Mouse (Mus musculus): ENCODE results near the gene Ccdc78.

Ccdc78 gene

GRCm38 (mm10) chr17:25794197-25794596 is 7.8 kb downstream of the Ccdc78 start:
- ChIA-PET POLR2A (interaction anchor here in 3 of 4 experiments (0.9 to 4.7 kb wide), 12 partner anchors 19 to 81 kb away, joined by 3 to 36 read pairs (median 6); partner anchors contain the start of genes Stub1 (in 3 of the 3), Chtf18 (in 2 of the 3), Rpusd1 (in 2 of the 3) and Gng13 (in 1 of the 3)), CTCF (interaction anchor here in 3 of 4 experiments (0.8 to 1.3 kb wide), 4 partner anchors 9 to 70 kb away, joined by 3 to 5 read pairs (median 4); partner anchors contain the start of genes Haghl (in 2 of the 3) and Fbxl16 (in 1 of the 3))

- CTCF ChIA-PET, result interaction anchor here in 3 of 4 experiments (0.6 to 1.3 kb wide), 7 partner anchors 9 to 71 kb away, joined by 3 to 9 read pairs (median 4); partner anchors contain the start of genes Haghl (in 2 of the 3) and Fbxl16 (in 1 of the 3)
- POLR2A ChIA-PET, result interaction anchor here in 3 of 4 experiments (0.9 to 4.7 kb wide), 16 partner anchors 10 to 81 kb away, joined by 3 to 36 read pairs (median 5); partner anchors contain the start of genes Stub1 (in 3 of the 3), Chtf18 (in 2 of the 3), Rpusd1 (in 2 of the 3) and Gng13 (in 1 of the 3)
These were observed 8.6 kb downstream of the Ccdc78 start for GRCm38 (mm10) chr17:25794998-25795397.

- ChIA-PET CTCF (interaction anchor here in 3 of 4 experiments (0.6 to 1.3 kb wide), 4 partner anchors 9 to 246 kb away, joined by 3 to 5 read pairs (median 4); partner anchors contain the start of gene Haghl (in 1 of the 3)), POLR2A (interaction anchor here in 3 of 4 experiments (0.6 to 4.7 kb wide), 17 partner anchors 10 to 78 kb away, joined by 3 to 36 read pairs (median 5); partner anchors contain the start of genes Chtf18 (in 2 of the 3), Haghl (in 2 of the 3), Rpusd1 (in 2 of the 3) and Stub1 (in 2 of the 3))
These were observed 9.3 kb downstream of the Ccdc78 start, which contains the start of gene AC134908.4 for GRCm38 (mm10) chr17:25795609-25796092. Gene AC134908.4, minus strand, starts transcription at chr17:25795659.

GRCm38 (mm10) chr17:25796211-25796771 is 9.9 kb downstream of the Ccdc78 start:
- ChIA-PET POLR2A (interaction anchor here in 3 of 4 experiments (0.6 to 4.7 kb wide), 36 partner anchors 9 to 272 kb away, joined by 3 to 36 read pairs (median 5); partner anchors contain the start of genes Fbxl16 (in 3 of the 3), Haghl (in 3 of the 3), Chtf18 (in 2 of the 3) and Rpusd1 (in 2 of the 3)), CTCF (interaction anchor here in 3 of 4 experiments (0.7 to 2.9 kb wide), 10 partner anchors 11 to 322 kb away, joined by 3 to 12 read pairs (median 4); partner anchors contain the start of genes Fbxl16 (in 2 of the 3), Narfl (in 2 of the 3) and Haghl (in 1 of the 3))

GRCm38 (mm10) chr17:25796951-25797369 is 10.6 kb downstream of the Ccdc78 start, which contains the start of gene Metrn:
Gene Metrn, minus strand, starts transcription at chr17:25797136.
- POLR2A ChIA-PET, result interaction anchor here in 3 of 4 experiments (0.6 to 4.7 kb wide), 42 partner anchors 9 to 947 kb away, joined by 3 to 36 read pairs (median 5); partner anchors contain the start of genes Fbxl16 (in 3 of the 3), Haghl (in 3 of the 3), Stub1 (in 3 of the 3) and Chtf18 (in 2 of the 3)
- CTCF ChIA-PET, result interaction anchor here (0.6 to 2.9 kb wide), 14 partner anchors 12 to 322 kb away, joined by 3 to 12 read pairs (median 4); partner anchors contain the start of genes Fbxl16 (in 2 of the 4), Narfl (in 2 of the 4), Chtf18 (in 1 of the 4) and Haghl (in 1 of the 4)

- CTCF ChIA-PET, result interaction anchor here (0.6 to 2.1 kb wide), 85 partner anchors 9 to 527 kb away, joined by 3 to 49 read pairs (median 4); partner anchors contain the start of genes Chtf18 (in 4 of the 4), Rpusd1 (in 4 of the 4), Narfl (in 3 of the 4) and Sox8 (in 3 of the 4)
These were observed 14.6 kb downstream of the Ccdc78 start for GRCm38 (mm10) chr17:25801029-25801428.

GRCm38 (mm10) chr17:25802825-25803517 is 16.6 kb downstream of the Ccdc78 start:
- POLR2A ChIA-PET, result interaction anchor here (0.5 to 2.7 kb wide), 9 partner anchors 18 to 1080 kb away, joined by 3 to 10 read pairs (median 4); partner anchors contain the start of genes Rpusd1 (in 3 of the 4), Chtf18 (in 2 of the 4), Gm20683 (in 1 of the 4) and Haghl (in 1 of the 4)
- CTCF ChIA-PET, result interaction anchor here in 3 of 4 experiments (0.6 to 1.6 kb wide), 10 partner anchors 15 to 655 kb away, joined by 3 to 10 read pairs (median 3); no protein-coding TSS in a partner anchor

More at GRCm38 (mm10) chr17:25801029-25801428, 14.6 kb downstream of the Ccdc78 start:
- POLR2A ChIA-PET, result interaction anchor here (0.6 to 1.9 kb wide), 28 partner anchors 9 to 594 kb away, joined by 3 to 8 read pairs (median 4); partner anchors contain the start of genes Jmjd8 (in 2 of the 4), Gng13 (in 1 of the 4), Haghl (in 1 of the 4) and Narfl (in 1 of the 4)

GRCm38 (mm10) chr17:25806507-25806906 is 20.1 kb downstream of the Ccdc78 start:
- POLR2A ChIA-PET, result interaction anchor here in 2 of 4 experiments (0.6 to 1.8 kb wide), 7 partner anchors 8 to 650 kb away, joined by 3 to 8 read pairs (median 5); partner anchors contain the start of genes Metrn (in 2 of the 2) and Stub1 (in 1 of the 2)
- CTCF ChIA-PET, result no interaction called here

GRCm38 (mm10) chr17:25807452-25807851 is 21.1 kb downstream of the Ccdc78 start:
- POLR2A ChIA-PET, result interaction anchor here in 3 of 4 experiments (0.6 to 2.8 kb wide), 10 partner anchors 9 to 952 kb away, joined by 3 to 12 read pairs (median 6); partner anchors contain the start of genes Chtf18 (in 1 of the 3), Haghl (in 1 of the 3), Metrn (in 1 of the 3) and Rpusd1 (in 1 of the 3)
- CTCF ChIA-PET, result interaction anchor here in 3 of 4 experiments (0.5 to 1.9 kb wide), 5 partner anchors 63 to 1627 kb away, joined by 3 to 11 read pairs (median 5); partner anchors contain the start of genes Gng13 (in 1 of the 3) and Ntn3 (in 1 of the 3)

GRCm38 (mm10) chr17:25808028-25808427 is 21.6 kb downstream of the Ccdc78 start:
- POLR2A ChIA-PET, result interaction anchor here in 3 of 4 experiments (0.9 to 2.8 kb wide), 12 partner anchors 10 to 302 kb away, joined by 3 to 12 read pairs (median 6); partner anchors contain the start of genes Stub1 (in 2 of the 3), Chtf18 (in 1 of the 3), Haghl (in 1 of the 3) and Metrn (in 1 of the 3)
- CTCF ChIA-PET, result interaction anchor here in 3 of 4 experiments (0.5 to 1.9 kb wide), 8 partner anchors 11 to 1599 kb away, joined by 3 to 11 read pairs (median 3); partner anchors contain the start of genes Gng13 (in 1 of the 3), Metrn (in 1 of the 3), Narfl (in 1 of the 3) and Ntn3 (in 1 of the 3)

GRCm38 (mm10) chr17:25808789-25809605 is 22.6 kb downstream of the Ccdc78 start, which contains the start of gene Fbxl16:
Gene Fbxl16, plus strand, starts transcription at chr17:25809085.
- ChIA-PET CTCF (interaction anchor here in 3 of 4 experiments (0.7 to 1.9 kb wide), 8 partner anchors 12 to 241 kb away, joined by 3 to 11 read pairs (median 3); partner anchors contain the start of genes Metrn (in 3 of the 3), Narfl (in 1 of the 3) and Sox8 (in 1 of the 3)), POLR2A (interaction anchor here in 3 of 4 experiments (0.5 to 2.8 kb wide), 21 partner anchors 9 to 564 kb away, joined by 3 to 12 read pairs (median 3); partner anchors contain the start of genes Metrn (in 3 of the 3), Stub1 (in 2 of the 3), Chtf18 (in 1 of the 3) and Haghl (in 1 of the 3))

GRCm38 (mm10) chr17:25809606-25810340 is 23.4 kb downstream of the Ccdc78 start:
- POLR2A ChIA-PET, result interaction anchor here in 3 of 4 experiments (0.5 to 2.8 kb wide), 17 partner anchors 8 to 565 kb away, joined by 3 to 16 read pairs (median 4); partner anchors contain the start of genes Metrn (in 3 of the 3), Haghl (in 1 of the 3), Jmjd8 (in 1 of the 3) and Stub1 (in 1 of the 3)
- CTCF ChIA-PET, result interaction anchor here in 3 of 4 experiments (0.7 to 1.5 kb wide), 6 partner anchors 13 to 239 kb away, joined by 3 to 5 read pairs (median 3); partner anchors contain the start of genes Metrn (in 1 of the 3), Narfl (in 1 of the 3) and Sox8 (in 1 of the 3)

- ChIA-PET POLR2A (no interaction called here), CTCF (no interaction called here)
These were observed 24.5 kb downstream of the Ccdc78 start for GRCm38 (mm10) chr17:25810890-25811289.

GRCm38 (mm10) chr17:25813471-25813870 is 27.1 kb downstream of the Ccdc78 start:
- POLR2A ChIA-PET, result interaction anchor here (0.6 to 10.0 kb wide), 22 partner anchors 9 to 1103 kb away, joined by 3 to 92 read pairs (median 4); partner anchors contain the start of genes Wdr24 (in 3 of the 4), Chtf18 (in 2 of the 4), Rpusd1 (in 2 of the 4) and Stub1 (in 2 of the 4)

More at GRCm38 (mm10) chr17:25813471-25813870, 27.1 kb downstream of the Ccdc78 start:
- CTCF ChIA-PET, result interaction anchor here (0.5 to 1.9 kb wide), 21 partner anchors 9 to 1122 kb away, joined by 3 to 6 read pairs (median 3); partner anchors contain the start of genes Stub1 (in 2 of the 4), Chtf18 (in 1 of the 4), Rhot2 (in 1 of the 4) and Rpusd1 (in 1 of the 4)
